Mouse (Mus musculus) intestine, embryonic 14.5 days (tissue): ENCODE measurements around the gene Ube3b. TPM values are rescaled to one million over a fixed set of nuclear protein-coding genes. Genes with fewer than 3 reads are reported as not detected.
A peak's percentile ranks its signal among the peaks of the same experiment; 100 is the strongest.

Source experiments
- ATAC-seq: fragments of 200-750 bp; cut with Nextera tagmentation; replicated peaks from 2 replicates; pipeline ENCODE4 v1.8.0; 2017; ENCODE audit warnings: low read depth, moderate number of reproducible peaks, moderate TSS enrichment, moderate library complexity; ENCODE audit not compliant: low FRiP score, low TSS enrichment
- DNase-seq: peaks from one replicate; pipeline ENCODE4 v3.0.0-alpha.2; 2018; ENCODE audit warnings: low spot score
- H3K27ac ChIP-seq: fragments of 300-500 bp; sonication (generic); 2 replicates; pipeline ENCODE4 v1.5.1; 2014; ENCODE audit warnings: low read depth, mild to moderate bottlenecking, control low read depth
- H3K27me3 ChIP-seq: fragments of 300-500 bp; sonication (generic); replicated peaks from 2 replicates; pipeline ENCODE4 v1.6.1; 2014; ENCODE audit warnings: low read length, control low read depth; ENCODE audit not compliant: control insufficient read depth, insufficient read depth
- H3K36me3 ChIP-seq: fragments of 300-500 bp; sonication (generic); 2 replicates; pipeline ENCODE4 v1.6.1; 2014; ENCODE audit warnings: low read length, control low read depth; ENCODE audit not compliant: control insufficient read depth, insufficient read depth
- H3K4me1 ChIP-seq: fragments of 300-500 bp; sonication (generic); replicated peaks from 2 replicates; pipeline ENCODE4 v1.6.1; 2014; ENCODE audit warnings: low read length, control low read depth, mixed read lengths; ENCODE audit not compliant: control insufficient read depth, insufficient read depth
- H3K4me2 ChIP-seq: fragments of 300-500 bp; sonication (generic); 2 replicates; pipeline ENCODE4 v1.6.1; 2014; ENCODE audit warnings: low read length
- H3K4me3 ChIP-seq: fragments of 300-500 bp; sonication (generic); 2 replicates; pipeline ENCODE4 v1.5.1; 2014; ENCODE audit warnings: low read depth, low read length, control low read depth, mixed read lengths
- H3K9ac ChIP-seq: fragments of 300-500 bp; sonication (generic); 2 replicates; pipeline ENCODE4 v1.6.1; 2014; ENCODE audit warnings: mild to moderate bottlenecking, low read length
- H3K9me3 ChIP-seq: fragments of 300-500 bp; sonication (generic); 2 replicates; pipeline ENCODE4 v1.6.1; 2016; ENCODE audit warnings: low read length, control low read depth; ENCODE audit not compliant: control insufficient read depth
- WGBS: fragments of 180-500 bp; shearing (Covaris S2); extraction: QIAGEN DNeasy Blood & Tissue Kit; methylation state at CpG from one replicate; pipeline ENCODE4 v1.1.7; 2014; 5-methylcytosine and 5-hydroxymethylcytosine counted together
- polyA plus RNA-seq: library from polyadenylated mRNA; unstranded; fragments of >200 nt; fragmentation: Nextera tagmentation; extraction: Ambion mirVana; gene quantifications from 2 replicates; pipeline ENCODE4 v1.2.1, GENCODE M21; 2014

Gene Ube3b
- polyA plus RNA-seq, 1 experiment from 2014 or later, result 51.8 TPM

DNA sequence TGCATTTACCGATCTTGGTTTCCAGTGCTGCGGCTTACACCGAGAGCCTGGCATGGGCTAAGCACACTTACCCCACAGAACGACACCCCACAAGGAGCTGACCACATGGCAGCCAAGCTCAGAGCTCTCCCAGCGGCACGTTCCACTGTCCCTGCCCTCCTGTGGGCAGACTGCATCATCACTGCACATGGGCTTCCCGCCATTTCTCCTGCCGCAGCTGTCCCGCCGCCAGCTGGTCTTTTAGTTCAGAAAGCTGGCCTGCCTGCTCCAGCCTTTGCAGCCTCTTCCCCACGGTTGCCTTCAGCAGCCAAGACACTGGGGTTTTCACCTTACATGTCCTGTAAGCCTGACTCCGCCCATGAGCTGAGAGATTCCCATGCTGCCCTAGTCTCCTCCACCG, 30.0 kb downstream of the Ube3b start:
- WGBS, result 89% methylated on average over 13 of the region's 13 CpGs
- Histone ChIP-seq H3K4me2 (no peak overlapping the region), H3K27me3 (no peaks in the 10 kb centered on the region), H3K4me3 (no peak overlapping the region), H3K27ac (no peak overlapping the region), H3K36me3 (peaks cover 97% of the 10 kb centered on the region), H3K9me3 (no peaks in the 10 kb centered on the region), H3K4me1 (no peaks in the 10 kb centered on the region; the same call in 1 of the 2 replicates), H3K9ac (no peak overlapping the region)
- ATAC-seq (no peak), DNase-seq (no peak)

DNA sequence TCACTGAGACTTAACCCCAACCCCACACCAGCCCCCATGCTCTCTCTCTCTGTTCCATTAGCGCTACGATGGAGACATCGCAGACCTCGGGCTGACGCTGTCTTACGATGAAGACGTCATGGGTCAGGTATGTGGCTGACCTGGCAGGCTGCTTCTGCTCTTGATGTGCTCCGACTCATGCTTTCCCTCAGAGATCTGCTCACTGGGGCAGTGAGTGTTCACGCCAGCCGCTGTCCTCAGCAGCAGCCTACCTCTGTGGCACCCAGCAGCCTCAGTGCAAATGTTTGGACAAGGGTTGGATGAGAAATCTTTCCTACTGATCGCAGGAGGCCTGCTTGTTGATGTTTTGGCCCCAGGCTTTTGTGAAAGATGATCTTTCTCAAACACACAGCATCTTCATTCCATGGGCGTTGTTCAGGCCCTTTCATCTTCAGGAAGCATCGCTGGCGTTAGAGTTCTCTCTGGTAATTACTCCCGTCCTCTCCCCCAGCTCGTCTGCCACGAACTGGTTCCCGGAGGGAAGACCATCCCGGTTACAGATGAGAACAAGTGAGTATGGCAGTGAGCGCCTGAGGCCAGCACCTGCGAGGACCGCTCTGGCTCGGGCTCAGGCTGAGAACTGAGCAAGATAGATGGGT, 32.1 kb downstream of the Ube3b start:
- peaks cover 97% of the 10 kb centered on the region for H3K36me3 ChIP-seq

DNA sequence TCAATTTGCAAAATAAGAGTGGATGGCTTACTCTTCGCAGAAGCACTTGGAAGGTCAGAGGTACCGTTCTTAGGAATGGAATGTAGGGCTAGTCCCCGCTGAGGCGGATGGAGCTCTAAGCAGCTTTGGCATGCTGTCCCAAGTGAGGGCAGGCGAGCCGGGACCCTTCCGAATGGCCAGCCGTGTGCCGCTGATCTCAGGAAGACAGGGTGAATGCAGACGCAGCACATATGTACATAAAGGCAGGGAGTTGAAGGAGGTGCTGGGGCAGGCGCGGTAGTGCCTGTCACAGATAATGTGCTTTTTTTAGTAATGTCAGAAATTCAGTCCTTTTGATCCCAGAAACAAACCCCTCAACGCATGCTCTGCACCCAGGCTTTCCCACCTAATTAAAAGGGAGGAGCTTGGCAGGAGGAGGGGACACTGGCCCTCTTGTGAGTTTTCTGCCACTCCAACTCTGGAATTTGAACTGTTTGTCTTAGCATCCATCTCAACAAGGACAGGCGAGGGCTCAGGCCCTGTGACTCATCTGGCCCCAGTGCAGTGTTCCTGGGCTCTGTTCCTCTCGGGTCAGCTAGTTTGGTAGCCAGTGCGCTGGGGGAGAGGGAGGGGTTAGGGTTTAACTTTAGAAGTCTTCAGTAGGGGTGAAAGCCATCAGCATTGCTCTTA, 32.8 kb downstream of the Ube3b start:
- Histone ChIP-seq H3K36me3 (peaks cover 97% of the 10 kb centered on the region), H3K27ac (no peak overlapping the region), H3K27me3 (no peaks in the 10 kb centered on the region), H3K9me3 (no peaks in the 10 kb centered on the region), H3K4me3 (no peak overlapping the region), H3K4me1 (no peaks in the 10 kb centered on the region; the same call in 1 of the 2 replicates), H3K9ac (no peak overlapping the region), H3K4me2 (no peak overlapping the region)
- ATAC-seq (peak; percentile 41; the same call in 1 of the 2 replicates), DNase-seq (no peak)
- WGBS, result 54% methylated on average over 16 of the region's 16 CpGs

More for the DNA sequence above, 32.1 kb downstream of the Ube3b start:
- Histone ChIP-seq H3K4me3 (no peak overlapping the region), H3K27ac (no peak overlapping the region), H3K9ac (no peak overlapping the region), H3K27me3 (no peaks in the 10 kb centered on the region), H3K4me2 (no peak overlapping the region), H3K4me1 (no peaks in the 10 kb centered on the region; the same call in 1 of the 2 replicates), H3K9me3 (no peaks in the 10 kb centered on the region)
- ATAC-seq (no peak), DNase-seq (no peak)
- WGBS, result 62% methylated on average over 23 of the region's 23 CpGs

DNA sequence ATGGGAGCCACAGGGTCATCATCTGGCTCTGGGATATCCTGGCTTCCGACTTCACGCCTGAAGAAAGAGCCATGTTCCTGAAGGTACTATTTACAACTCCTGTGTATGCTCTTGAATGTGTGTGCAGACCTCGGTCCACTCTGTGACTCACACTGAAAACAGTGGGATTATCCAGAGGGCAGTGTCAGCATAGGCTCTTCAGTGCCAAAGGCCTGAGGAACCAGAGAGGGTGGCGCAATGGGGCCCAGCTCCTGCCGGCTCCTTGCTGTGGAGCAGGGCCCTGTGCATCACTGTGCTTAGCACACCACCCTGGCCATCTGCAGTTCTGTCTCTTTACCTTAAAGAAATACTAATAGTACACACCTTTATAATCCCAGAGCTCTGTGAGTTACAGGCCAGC, 35.2 kb downstream of the Ube3b start:
- Histone ChIP-seq H3K9me3 (no peaks in the 10 kb centered on the region), H3K4me1 (no peaks in the 10 kb centered on the region; the same call in 1 of the 2 replicates), H3K4me2 (no peak overlapping the region), H3K36me3 (peaks cover 95% of the 10 kb centered on the region), H3K27ac (no peak overlapping the region), H3K4me3 (no peak overlapping the region), H3K9ac (no peak overlapping the region), H3K27me3 (no peaks in the 10 kb centered on the region)
- WGBS, result 93% methylated on average over 5 of the region's 5 CpGs
- DNase-seq, result no peak
- ATAC-seq, result no peak

DNA sequence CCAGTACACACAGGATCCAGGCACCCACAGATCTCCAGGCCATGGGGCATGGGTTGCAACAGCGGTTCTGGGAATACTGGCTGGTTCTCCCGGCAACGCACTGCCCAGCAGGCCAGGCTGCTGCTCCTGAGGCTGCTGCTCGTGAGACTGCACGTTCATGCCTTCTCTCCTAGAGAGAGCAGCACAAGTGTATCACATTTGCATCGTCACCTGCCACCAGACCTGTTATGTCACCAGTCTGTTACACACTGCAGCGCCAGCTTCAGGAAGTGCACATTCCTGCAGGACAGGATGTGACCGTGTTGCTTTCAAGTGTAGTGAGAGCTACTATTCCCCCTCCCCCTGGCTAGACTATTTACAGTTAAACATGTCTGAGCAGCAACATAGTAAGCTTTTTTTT, 36.4 kb downstream of the Ube3b start:
- Histone ChIP-seq H3K4me2 (no peak overlapping the region), H3K4me3 (no peak overlapping the region), H3K36me3 (peaks cover 91% of the 10 kb centered on the region), H3K27ac (no peak overlapping the region), H3K4me1 (no peaks in the 10 kb centered on the region; the same call in 1 of the 2 replicates), H3K9ac (no peak overlapping the region), H3K27me3 (no peaks in the 10 kb centered on the region), H3K9me3 (no peaks in the 10 kb centered on the region)
- ATAC-seq (no peak), DNase-seq (no peak)
- 84% methylated on average over 8 of the region's 8 CpGs for WGBS

DNA sequence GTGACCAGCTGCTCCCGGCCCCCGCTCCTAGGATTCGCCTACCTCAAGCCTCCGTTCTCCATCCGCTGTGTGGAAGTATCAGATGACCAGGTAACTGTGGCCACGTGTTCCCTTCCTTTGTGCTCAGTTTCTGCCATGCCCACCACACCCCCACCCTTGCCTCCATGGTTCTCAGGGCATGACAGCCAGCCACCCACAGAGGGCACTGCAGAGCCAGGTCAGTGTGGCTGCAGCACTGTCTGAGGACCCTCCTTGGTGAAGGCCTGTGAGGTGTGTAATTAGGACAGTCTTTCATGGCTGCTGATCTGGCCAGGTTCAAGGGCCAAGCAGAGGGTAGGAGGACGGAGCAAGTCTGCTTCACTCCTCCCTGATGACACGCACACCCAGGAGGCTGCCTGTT, 38.1 kb downstream of the Ube3b start:
- Histone ChIP-seq H3K4me3 (no peak overlapping the region), H3K36me3 (peaks cover 75% of the 10 kb centered on the region)

DNA sequence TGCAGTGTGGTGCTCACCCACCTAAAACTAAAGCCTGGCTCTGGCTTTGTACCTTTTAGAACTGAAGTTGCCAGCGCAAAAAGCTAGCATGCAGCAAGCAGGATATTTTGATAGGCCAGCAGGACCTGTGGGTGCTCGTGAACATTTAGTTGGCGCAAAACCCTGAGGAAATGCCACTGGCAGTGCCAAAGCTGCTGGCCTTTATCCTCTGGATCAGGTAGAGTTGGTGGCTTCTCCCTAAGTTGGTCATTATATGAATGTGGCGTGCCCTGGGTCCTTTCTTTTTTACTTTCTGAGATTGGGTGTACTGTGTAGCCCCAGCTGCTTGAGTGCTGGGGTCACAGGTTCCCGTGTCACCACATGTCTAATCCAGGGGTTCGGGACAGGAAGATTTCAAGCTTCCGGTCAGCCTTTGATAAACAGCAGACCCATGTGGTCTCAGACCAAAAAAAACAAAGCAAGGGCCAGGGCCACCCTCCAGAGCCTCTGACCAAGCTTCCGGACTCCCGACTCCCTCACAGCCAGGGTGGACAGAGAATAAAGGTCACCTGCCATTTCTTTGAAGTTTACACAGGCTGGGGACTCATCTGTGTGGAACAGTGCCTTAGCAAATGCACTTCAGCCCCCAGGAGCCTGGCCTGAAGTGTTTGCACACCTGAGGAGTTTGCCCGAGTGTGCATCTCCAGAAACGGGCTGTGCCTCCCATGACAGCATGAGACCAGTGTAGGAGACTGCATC, 41.3 kb downstream of the Ube3b start:
- ATAC-seq (no peak), DNase-seq (no peak)
- no peak overlapping the region for H3K9ac ChIP-seq

More for the DNA sequence above, 38.1 kb downstream of the Ube3b start:
- DNase-seq, result no peak
- no peak overlapping the region for H3K4me2 ChIP-seq
- H3K9ac ChIP-seq, result no peak overlapping the region
- no peaks in the 10 kb centered on the region; the same call in 1 of the 2 replicates for H3K4me1 ChIP-seq
- no peak overlapping the region for H3K27ac ChIP-seq
- no peak for ATAC-seq
- no peaks in the 10 kb centered on the region for H3K9me3 ChIP-seq
- 84% methylated on average over 8 of the region's 8 CpGs for WGBS
- H3K27me3 ChIP-seq, result no peaks in the 10 kb centered on the region

DNA sequence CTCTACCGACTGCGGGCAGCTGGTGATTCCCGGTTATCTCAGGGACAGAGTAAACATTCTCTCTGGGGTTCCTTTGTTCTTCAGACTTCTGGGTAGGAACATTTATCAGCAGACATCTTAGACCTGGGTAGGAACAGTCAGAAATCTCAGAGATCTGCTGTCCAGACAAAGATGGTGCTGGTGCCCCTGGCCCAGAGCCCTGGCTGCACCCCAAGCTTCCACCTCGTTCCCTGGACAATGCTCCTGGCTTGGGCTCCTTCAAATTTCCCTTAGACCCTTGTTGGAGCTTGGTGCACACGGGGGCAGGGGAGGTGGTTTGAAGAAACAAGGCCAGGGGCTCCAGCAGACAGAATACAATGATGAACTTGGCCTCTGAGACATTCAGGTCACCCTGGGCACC, 42.2 kb downstream of the Ube3b start:
- Histone ChIP-seq H3K9ac (no peak overlapping the region), H3K4me1 (no peaks in the 10 kb centered on the region), H3K36me3 (peaks cover 36% of the 10 kb centered on the region), H3K9me3 (no peaks in the 10 kb centered on the region), H3K4me3 (no peak overlapping the region), H3K27me3 (no peaks in the 10 kb centered on the region), H3K4me2 (no peak overlapping the region), H3K27ac (no peak overlapping the region)
- DNase-seq (no peak), ATAC-seq (no peak)
- 15% methylated on average over 5 of the region's 5 CpGs for WGBS

More for the DNA sequence above, 41.3 kb downstream of the Ube3b start:
- no peak overlapping the region for H3K4me3 ChIP-seq
- no peaks in the 10 kb centered on the region for H3K4me1 ChIP-seq
- WGBS, result 58% methylated on average over 11 of the region's 11 CpGs
- no peak overlapping the region for H3K27ac ChIP-seq
- H3K27me3 ChIP-seq, result no peaks in the 10 kb centered on the region
- H3K36me3 ChIP-seq, result peaks cover 45% of the 10 kb centered on the region
- H3K9me3 ChIP-seq, result no peaks in the 10 kb centered on the region
- H3K4me2 ChIP-seq, result no peak overlapping the region
